Mouse (Mus musculus): ENCODE data around the gene Eid3. TPM values are rescaled to one million over a fixed set of nuclear protein-coding genes. Genes with fewer than 3 reads are reported as not detected.

Gene Eid3
- polyA plus RNA-seq, 1 experiment = 1.3 TPM

- TF ChIP-seq MYOG (IDR thresholded peaks at IDR 0.05; ENCODE audit: control insufficient read depth, extremely low read depth, insufficient read length) = no peak
- TF ChIP-seq FOSL1 (IDR thresholded peaks at IDR 0.05; ENCODE audit: insufficient read depth, low read length, poor library complexity, severe bottlenecking) = no peak
- no peak for TF ChIP-seq CTCF (IDR thresholded peaks at IDR 0.05; ENCODE audit: control insufficient read depth, insufficient read depth, insufficient read length)
- TF ChIP-seq USF1 (IDR thresholded peaks at IDR 0.05; ENCODE audit: low read depth) = no peak
- TF ChIP-seq MYOD1 (IDR thresholded peaks at IDR 0.05; ENCODE audit: control insufficient read depth, insufficient read length, low read depth) = no peak
- TF ChIP-seq CEBPB (IDR thresholded peaks at IDR 0.05; ENCODE audit: low read depth) = no peak
- TF ChIP-seq MAX (IDR thresholded peaks at IDR 0.05) = no peak
- H3K79me3 ChIP-seq (ENCODE audit: low read depth) = peaks cover 38% of the 10 kb centered on the region
- H3ac ChIP-seq (ENCODE audit: control insufficient read depth, insufficient read length, low read depth) = peak overlapping the region; percentile 7
- no peaks in the 10 kb centered on the region for H3K27me3 ChIP-seq (ENCODE audit: control insufficient read depth, insufficient read depth, insufficient read length)
- no peak overlapping the region for H3K4me3 ChIP-seq (ENCODE audit: insufficient read depth, poor library complexity, severe bottlenecking)
- peaks cover 9% of the 10 kb centered on the region for H3K36me3 ChIP-seq (ENCODE audit: control insufficient read depth, insufficient read depth)
- H3K79me2 ChIP-seq (ENCODE audit: control insufficient read depth, insufficient read depth) = peaks cover 42% of the 10 kb centered on the region
Measured at GRCm38 (mm10) chr10:82858032-82858680, 8.3 kb upstream of the Eid3 start.

GRCm38 (mm10) chr10:82858691-82859532, 7.5 kb upstream of the Eid3 start:
- Histone ChIP-seq H3ac (ENCODE audit: control insufficient read depth, insufficient read length, low read depth) (peak overlapping the region; percentile 82), H3K27me3 (ENCODE audit: control insufficient read depth, insufficient read depth, insufficient read length) (no peaks in the 10 kb centered on the region), H3K79me2 (ENCODE audit: control insufficient read depth, insufficient read depth) (peaks cover 49% of the 10 kb centered on the region), H3K36me3 (ENCODE audit: control insufficient read depth, insufficient read depth) (peaks cover 16% of the 10 kb centered on the region), H3K4me3 (ENCODE audit: insufficient read depth, poor library complexity, severe bottlenecking) (peak overlapping the region; percentile 93), H3K79me3 (ENCODE audit: low read depth) (peaks cover 46% of the 10 kb centered on the region)
- TF ChIP-seq MYOD1 (IDR thresholded peaks at IDR 0.05; ENCODE audit: control insufficient read depth, insufficient read length, low read depth) = no peak
- no peak for TF ChIP-seq CEBPB (IDR thresholded peaks at IDR 0.05; ENCODE audit: low read depth)
- TF ChIP-seq MYOG (IDR thresholded peaks at IDR 0.05; ENCODE audit: control insufficient read depth, extremely low read depth, insufficient read length) = no peak
- TF ChIP-seq FOSL1 (IDR thresholded peaks at IDR 0.05; ENCODE audit: insufficient read depth, low read length, poor library complexity, severe bottlenecking) = no peak
- TF ChIP-seq CTCF (IDR thresholded peaks at IDR 0.05; ENCODE audit: control insufficient read depth, insufficient read depth, insufficient read length) = no peak
- peak; percentile 73 for TF ChIP-seq MAX (IDR thresholded peaks at IDR 0.05)
- peak; percentile 71 for TF ChIP-seq USF1 (IDR thresholded peaks at IDR 0.05; ENCODE audit: low read depth)

GRCm38 (mm10) chr10:82859533-82859915, 6.9 kb upstream of the Eid3 start:
- Histone ChIP-seq H3ac (ENCODE audit: control insufficient read depth, insufficient read length, low read depth) (peak overlapping the region; percentile 82), H3K36me3 (ENCODE audit: control insufficient read depth, insufficient read depth) (peaks cover 22% of the 10 kb centered on the region), H3K4me3 (ENCODE audit: insufficient read depth, poor library complexity, severe bottlenecking) (peak overlapping the region; percentile 93), H3K79me3 (ENCODE audit: low read depth) (peaks cover 52% of the 10 kb centered on the region), H3K27me3 (ENCODE audit: control insufficient read depth, insufficient read depth, insufficient read length) (no peaks in the 10 kb centered on the region), H3K79me2 (ENCODE audit: control insufficient read depth, insufficient read depth) (peaks cover 56% of the 10 kb centered on the region)
- no peak for TF ChIP-seq USF1 (IDR thresholded peaks at IDR 0.05; ENCODE audit: low read depth)
- no peak for TF ChIP-seq FOSL1 (IDR thresholded peaks at IDR 0.05; ENCODE audit: insufficient read depth, low read length, poor library complexity, severe bottlenecking)
- TF ChIP-seq CTCF (IDR thresholded peaks at IDR 0.05; ENCODE audit: control insufficient read depth, insufficient read depth, insufficient read length) = no peak
- no peak for TF ChIP-seq MYOD1 (IDR thresholded peaks at IDR 0.05; ENCODE audit: control insufficient read depth, insufficient read length, low read depth)
- TF ChIP-seq CEBPB (IDR thresholded peaks at IDR 0.05; ENCODE audit: low read depth) = no peak
- no peak for TF ChIP-seq MYOG (IDR thresholded peaks at IDR 0.05; ENCODE audit: control insufficient read depth, extremely low read depth, insufficient read length)
- no peak for TF ChIP-seq MAX (IDR thresholded peaks at IDR 0.05)

GRCm38 (mm10) chr10:82860181-82860928, 6.1 kb upstream of the Eid3 start:
- H3K36me3 ChIP-seq (ENCODE audit: control insufficient read depth, insufficient read depth) = peaks cover 30% of the 10 kb centered on the region
- H3K79me3 ChIP-seq (ENCODE audit: low read depth) = peaks cover 60% of the 10 kb centered on the region
- no peaks in the 10 kb centered on the region for H3K27me3 ChIP-seq (ENCODE audit: control insufficient read depth, insufficient read depth, insufficient read length)
- TF ChIP-seq USF1 (IDR thresholded peaks at IDR 0.05; ENCODE audit: low read depth) (no peak), MAX (IDR thresholded peaks at IDR 0.05) (peak; percentile 89)
- peak overlapping the region; percentile 93 for H3K4me3 ChIP-seq (ENCODE audit: insufficient read depth, poor library complexity, severe bottlenecking)
- peak overlapping the region; percentile 96 for H3ac ChIP-seq (ENCODE audit: control insufficient read depth, insufficient read length, low read depth)
- peaks cover 64% of the 10 kb centered on the region for H3K79me2 ChIP-seq (ENCODE audit: control insufficient read depth, insufficient read depth)

GRCm38 (mm10) chr10:82860929-82861315, 5.5 kb upstream of the Eid3 start:
- no peaks in the 10 kb centered on the region for H3K27me3 ChIP-seq (ENCODE audit: control insufficient read depth, insufficient read depth, insufficient read length)
- peak overlapping the region; percentile 96 for H3ac ChIP-seq (ENCODE audit: control insufficient read depth, insufficient read length, low read depth)
- H3K79me3 ChIP-seq (ENCODE audit: low read depth) = peaks cover 66% of the 10 kb centered on the region
- peaks cover 70% of the 10 kb centered on the region for H3K79me2 ChIP-seq (ENCODE audit: control insufficient read depth, insufficient read depth)
- no peak for TF ChIP-seq MAX (IDR thresholded peaks at IDR 0.05)
- no peak for TF ChIP-seq MYOD1 (IDR thresholded peaks at IDR 0.05; ENCODE audit: control insufficient read depth, insufficient read length, low read depth)
- TF ChIP-seq MYOG (IDR thresholded peaks at IDR 0.05; ENCODE audit: control insufficient read depth, extremely low read depth, insufficient read length) = no peak
- no peak for TF ChIP-seq FOSL1 (IDR thresholded peaks at IDR 0.05; ENCODE audit: insufficient read depth, low read length, poor library complexity, severe bottlenecking)
- TF ChIP-seq CTCF (IDR thresholded peaks at IDR 0.05; ENCODE audit: control insufficient read depth, insufficient read depth, insufficient read length) = no peak
- no peak for TF ChIP-seq USF1 (IDR thresholded peaks at IDR 0.05; ENCODE audit: low read depth)
- no peak for TF ChIP-seq CEBPB (IDR thresholded peaks at IDR 0.05; ENCODE audit: low read depth)
- peak overlapping the region; percentile 93 for H3K4me3 ChIP-seq (ENCODE audit: insufficient read depth, poor library complexity, severe bottlenecking)
- H3K36me3 ChIP-seq (ENCODE audit: control insufficient read depth, insufficient read depth) = peaks cover 34% of the 10 kb centered on the region
